Mouse (Mus musculus): Measurements from ENCODE around the gene Lrmda. TPM values are rescaled to one million over a fixed set of nuclear protein-coding genes. Genes with fewer than 3 reads are reported as not detected.

Lrmda gene
- total RNA-seq, 2 experiments from 2014 or later, result 6.4 to 9.6 TPM

- no peak for ATAC-seq (replicated peaks; ENCODE audit: low FRiP score, low TSS enrichment, poor library complexity, severe bottlenecking)
Measured at GRCm38 (mm10) chr14:22354769-22355574, 335.5 kb downstream of the Lrmda start.

- ATAC-seq (replicated peaks; ENCODE audit: low FRiP score, low TSS enrichment, poor library complexity, severe bottlenecking), result no peak
Measured at GRCm38 (mm10) chr14:22357991-22358503, 338.5 kb downstream of the Lrmda start.

GRCm38 (mm10) chr14:22364010-22364748 is 344.7 kb downstream of the Lrmda start:
- no peak for ATAC-seq (replicated peaks; ENCODE audit: low FRiP score, low TSS enrichment, poor library complexity, severe bottlenecking)

- ATAC-seq (replicated peaks; ENCODE audit: low FRiP score, low TSS enrichment, poor library complexity, severe bottlenecking), result no peak
Measured at GRCm38 (mm10) chr14:22364771-22365355, 345.4 kb downstream of the Lrmda start.

- no peak for ATAC-seq (replicated peaks; ENCODE audit: low FRiP score, low TSS enrichment, poor library complexity, severe bottlenecking)
Measured at GRCm38 (mm10) chr14:22367615-22368014, 348.1 kb downstream of the Lrmda start.

GRCm38 (mm10) chr14:22371136-22371535 is 351.6 kb downstream of the Lrmda start:
- ATAC-seq (replicated peaks; ENCODE audit: low FRiP score, low TSS enrichment, poor library complexity, severe bottlenecking), result no peak

GRCm38 (mm10) chr14:22372666-22373360 is 353.3 kb downstream of the Lrmda start:
- ATAC-seq (replicated peaks; ENCODE audit: low FRiP score, low TSS enrichment, poor library complexity, severe bottlenecking), result no peak

GRCm38 (mm10) chr14:22373361-22373745 is 353.8 kb downstream of the Lrmda start:
- no peak for ATAC-seq (replicated peaks; ENCODE audit: low FRiP score, low TSS enrichment, poor library complexity, severe bottlenecking)

- ATAC-seq (replicated peaks; ENCODE audit: low FRiP score, low TSS enrichment, poor library complexity, severe bottlenecking), result no peak
Measured at GRCm38 (mm10) chr14:22377148-22377547, 357.6 kb downstream of the Lrmda start.

GRCm38 (mm10) chr14:22382101-22382500 is 362.6 kb downstream of the Lrmda start:
- ATAC-seq (replicated peaks; ENCODE audit: low FRiP score, low TSS enrichment, poor library complexity, severe bottlenecking), result no peak

GRCm38 (mm10) chr14:22393616-22394015 is 374.1 kb downstream of the Lrmda start:
- ATAC-seq (replicated peaks; ENCODE audit: low FRiP score, low TSS enrichment, poor library complexity, severe bottlenecking), result no peak

GRCm38 (mm10) chr14:22402411-22402810 is 382.9 kb downstream of the Lrmda start:
- ATAC-seq (replicated peaks; ENCODE audit: low FRiP score, low TSS enrichment, poor library complexity, severe bottlenecking), result no peak

GRCm38 (mm10) chr14:22406623-22407022 is 387.1 kb downstream of the Lrmda start:
- ATAC-seq (replicated peaks; ENCODE audit: low FRiP score, low TSS enrichment, poor library complexity, severe bottlenecking), result no peak

- ATAC-seq (replicated peaks; ENCODE audit: low FRiP score, low TSS enrichment, poor library complexity, severe bottlenecking), result no peak
Measured at GRCm38 (mm10) chr14:22410826-22411225, 391.3 kb downstream of the Lrmda start.

GRCm38 (mm10) chr14:22413220-22413619 is 393.7 kb downstream of the Lrmda start:
- ATAC-seq (replicated peaks; ENCODE audit: low FRiP score, low TSS enrichment, poor library complexity, severe bottlenecking), result no peak

GRCm38 (mm10) chr14:22417706-22418105 is 398.2 kb downstream of the Lrmda start:
- ATAC-seq (replicated peaks; ENCODE audit: low FRiP score, low TSS enrichment, poor library complexity, severe bottlenecking), result no peak

GRCm38 (mm10) chr14:22421668-22422067 is 402.2 kb downstream of the Lrmda start:
- ATAC-seq (replicated peaks; ENCODE audit: low FRiP score, low TSS enrichment, poor library complexity, severe bottlenecking), result no peak

GRCm38 (mm10) chr14:22425018-22425534 is 405.6 kb downstream of the Lrmda start:
- no peak for ATAC-seq (replicated peaks; ENCODE audit: low FRiP score, low TSS enrichment, poor library complexity, severe bottlenecking)

GRCm38 (mm10) chr14:22435441-22435840 is 415.9 kb downstream of the Lrmda start:
- ATAC-seq (replicated peaks; ENCODE audit: low FRiP score, low TSS enrichment, poor library complexity, severe bottlenecking), result no peak
